Mouse (Mus musculus) spleen, postnatal 4 days (tissue): ENCODE data around the gene Gusb.

Source experiments
- DNase-seq, 2 experiments: peaks; one replicate each; pipeline ENCODE4 v3.0.0; 2022; ENCODE audit warnings: low spot score in 2 of 2

The Gusb gene

GRCm38 (mm10) chr5:129974866-129975311, 28.0 kb downstream of the Gusb start:
- no peak for DNase-seq

DNA sequence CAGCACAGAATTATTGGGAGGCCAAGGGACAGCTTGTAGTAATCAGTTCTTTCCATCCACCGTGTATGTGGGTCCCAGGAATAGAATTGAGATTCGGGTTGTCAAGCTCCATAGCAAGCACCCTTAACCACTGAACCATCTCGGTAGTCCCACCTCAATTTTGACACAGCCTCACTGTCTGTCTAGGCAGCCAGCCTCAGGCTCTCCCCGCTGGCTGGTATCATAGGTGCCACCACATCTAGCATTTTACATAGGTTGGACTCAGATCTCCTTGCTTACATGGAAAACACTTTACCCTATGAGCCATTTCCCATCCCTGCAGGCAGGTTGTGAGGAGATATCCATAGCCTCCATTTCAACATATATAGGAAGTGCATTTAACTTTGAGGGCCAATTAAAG, 28.5 kb downstream of the Gusb start:
- no peak for DNase-seq

DNA sequence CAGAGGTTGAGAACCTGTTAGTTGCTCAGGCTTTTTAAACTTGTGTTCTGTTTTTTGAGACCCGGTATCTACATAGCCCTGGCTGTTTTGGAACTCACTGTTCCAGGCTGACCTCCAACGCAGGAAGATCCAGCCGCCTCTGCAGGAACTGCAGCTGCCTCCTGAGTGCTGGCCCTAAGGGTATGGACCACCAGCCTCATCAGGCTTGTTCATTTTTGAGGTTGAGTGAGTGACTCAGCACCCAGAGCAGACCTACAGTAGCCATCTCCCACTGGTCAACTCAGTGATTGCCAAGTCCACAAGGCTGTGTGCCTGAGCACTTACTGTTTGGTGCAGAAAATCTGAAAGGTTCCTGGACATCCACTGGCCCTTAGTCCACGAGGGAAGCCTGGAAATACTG, 31.4 kb downstream of the Gusb start:
- DNase-seq: no peak

- DNase-seq: no peak
These were observed 34.4 kb downstream of the Gusb start for GRCm38 (mm10) chr5:129968417-129968816.

DNA sequence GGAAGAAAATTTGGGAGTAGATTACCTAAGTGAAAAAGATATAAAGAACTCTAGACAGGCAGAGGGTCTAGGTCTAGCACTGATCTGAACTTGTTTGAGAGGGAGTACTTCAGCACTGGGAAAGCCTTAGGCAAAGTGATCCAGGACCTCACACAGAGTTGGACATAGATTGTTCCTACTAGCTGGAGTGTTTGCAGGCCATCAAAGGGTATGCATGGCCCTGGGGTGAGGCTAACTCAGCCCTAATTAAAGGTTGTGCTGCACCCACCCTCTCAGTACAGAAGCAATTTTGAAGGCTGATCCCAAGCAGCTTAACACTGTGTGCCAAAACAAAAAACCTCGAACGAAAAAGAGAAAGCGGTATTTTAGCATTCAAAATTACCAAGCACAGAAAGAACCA, 36.4 kb downstream of the Gusb start:
- DNase-seq: no peak

DNA sequence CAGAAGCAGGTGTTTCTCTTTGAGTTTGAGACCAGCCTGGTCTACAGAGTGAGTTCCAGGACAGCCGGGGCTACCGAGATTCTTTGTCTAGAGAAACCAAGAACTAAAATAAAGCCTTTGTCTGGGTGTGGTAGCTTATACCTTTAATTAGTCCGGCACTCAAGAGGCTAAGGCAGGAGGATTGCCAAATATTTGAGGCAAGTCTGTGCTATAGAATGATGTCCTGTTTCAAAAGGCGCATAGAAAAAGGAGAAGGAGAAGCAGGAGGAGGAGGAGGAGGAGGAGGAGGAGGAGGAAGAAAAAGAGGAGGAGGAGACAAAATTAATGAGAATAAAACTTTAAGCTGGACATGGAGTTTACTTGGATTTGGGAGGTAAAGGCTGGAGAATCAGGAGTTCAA, 39.6 kb downstream of the Gusb start:
- DNase-seq: no peak

- no peak for DNase-seq
These were observed 47.1 kb downstream of the Gusb start for GRCm38 (mm10) chr5:129955792-129956191.

GRCm38 (mm10) chr5:129954473-129955254, 48.2 kb downstream of the Gusb start:
- no peak for DNase-seq

DNA sequence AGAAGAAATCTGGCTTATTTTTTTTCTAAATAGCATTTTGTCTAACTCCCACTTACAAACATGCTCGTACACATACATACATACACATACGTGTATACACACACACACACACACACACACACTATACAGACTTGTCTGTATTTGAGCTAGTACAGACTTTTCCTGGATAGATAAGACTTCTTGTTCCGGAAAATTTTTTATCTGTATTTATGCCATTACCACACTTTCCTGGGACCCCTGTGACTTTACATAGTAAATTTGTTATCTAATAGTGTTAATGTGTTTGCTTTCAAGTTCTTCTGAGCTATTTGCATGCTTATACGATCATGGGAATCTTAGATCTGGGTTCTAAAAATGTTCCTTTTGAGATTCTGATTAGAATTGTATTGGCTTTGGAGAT, 50.7 kb downstream of the Gusb start:
- DNase-seq: no peak

DNA sequence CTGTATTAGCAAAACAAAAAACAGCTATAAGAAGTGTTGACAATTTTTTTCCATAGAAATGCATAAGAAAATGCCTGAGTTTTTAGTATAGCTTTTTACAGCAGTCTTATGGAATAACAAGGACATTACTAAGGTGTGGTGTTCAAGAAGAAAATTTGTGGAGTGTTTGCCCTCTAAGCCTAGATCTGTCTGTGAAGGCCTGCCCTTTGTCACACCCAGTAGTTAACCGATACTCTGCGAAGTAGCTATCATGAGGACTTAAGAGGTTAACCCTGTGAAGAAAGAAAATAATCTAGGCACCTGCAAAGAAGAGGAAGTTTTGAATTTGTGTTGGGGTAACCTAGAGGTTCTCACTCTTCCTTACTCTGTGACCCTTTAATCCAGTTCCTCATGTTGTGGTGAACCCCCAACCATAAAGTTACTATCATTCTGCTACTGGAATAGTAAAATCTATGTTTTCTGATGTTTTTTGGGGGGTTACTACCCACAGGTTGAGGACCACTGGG, 55.3 kb downstream of the Gusb start:
- DNase-seq: no peak

- no peak for DNase-seq
These were observed 59.4 kb downstream of the Gusb start for GRCm38 (mm10) chr5:129943402-129943801.

DNA sequence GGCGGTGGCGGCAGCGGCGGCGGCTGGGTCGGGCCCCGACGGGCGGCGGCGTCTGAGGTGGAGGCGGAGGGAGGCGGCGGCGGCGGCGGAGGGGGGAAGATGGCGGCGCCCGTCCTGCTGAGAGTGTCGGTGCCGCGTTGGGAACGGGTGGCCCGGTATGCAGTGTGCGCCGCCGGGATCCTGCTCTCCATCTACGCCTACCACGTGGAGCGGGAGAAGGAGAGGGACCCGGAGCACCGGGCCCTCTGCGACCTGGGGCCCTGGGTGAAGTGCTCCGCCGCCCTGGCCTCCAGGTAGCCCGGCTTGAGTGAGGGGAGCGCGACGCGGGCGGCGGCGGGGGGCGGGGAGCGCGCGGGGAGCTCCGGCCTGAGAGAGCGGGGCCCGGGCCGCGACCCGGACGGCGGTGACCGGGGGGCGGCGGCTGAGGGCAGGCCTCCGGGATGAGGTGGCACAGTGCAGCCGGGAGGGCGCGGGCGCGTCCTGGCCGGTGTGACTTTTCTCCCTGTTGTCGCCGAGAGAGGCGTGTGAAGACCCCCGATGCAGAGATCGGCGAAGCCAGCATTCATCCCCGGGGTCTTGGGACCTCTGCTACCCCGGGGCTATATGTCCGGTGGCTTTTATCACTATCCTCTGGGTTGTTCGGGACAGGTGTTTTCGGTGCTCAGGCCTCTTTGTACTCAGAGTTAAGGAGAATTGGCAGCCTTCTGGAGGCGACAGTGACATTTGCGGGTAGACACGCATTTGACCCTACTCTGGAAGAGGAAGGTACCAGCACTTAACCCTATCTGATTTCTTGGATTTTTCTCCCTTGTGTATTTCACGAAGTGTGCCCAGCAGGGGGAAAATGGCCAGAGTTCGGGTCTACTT, 60.5 kb downstream of the Gusb start:
- DNase-seq: peak; percentile 55 to 82

DNA sequence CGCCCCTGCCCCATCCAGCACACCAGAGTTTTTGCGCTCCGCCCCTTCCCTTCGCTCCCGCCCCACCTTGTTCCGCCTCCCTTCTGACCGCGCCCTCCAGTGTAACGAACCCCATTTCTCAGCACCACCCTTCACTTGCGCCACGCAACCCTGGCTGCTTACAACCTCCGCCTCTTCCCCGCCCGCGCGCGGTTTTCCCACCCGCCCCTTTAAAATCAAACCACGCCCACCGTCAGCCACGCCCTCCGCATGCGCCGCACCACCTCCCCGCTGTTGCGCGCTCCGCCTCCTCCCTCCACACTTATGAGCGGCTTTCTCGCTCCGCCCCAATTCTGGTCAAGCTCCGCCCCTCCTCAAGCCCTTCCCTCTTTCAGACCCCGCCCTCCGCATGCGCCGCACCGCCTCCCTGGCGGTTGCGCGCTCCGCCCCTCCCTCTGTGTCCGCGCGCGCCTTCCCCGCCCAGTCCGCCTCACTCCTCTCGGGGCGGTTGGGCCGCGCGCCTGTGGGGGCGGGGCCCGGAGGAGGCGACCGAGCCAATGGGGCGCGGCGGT, 61.3 kb downstream of the Gusb start, which contains the start of gene Vkorc1l1:
Gene Vkorc1l1, plus strand, starts transcription at position 476 of the 551 bp plus-strand sequence.
- DNase-seq: peak; percentile 100

GRCm38 (mm10) chr5:129940736-129941494, 61.9 kb downstream of the Gusb start:
- no peak for DNase-seq

DNA sequence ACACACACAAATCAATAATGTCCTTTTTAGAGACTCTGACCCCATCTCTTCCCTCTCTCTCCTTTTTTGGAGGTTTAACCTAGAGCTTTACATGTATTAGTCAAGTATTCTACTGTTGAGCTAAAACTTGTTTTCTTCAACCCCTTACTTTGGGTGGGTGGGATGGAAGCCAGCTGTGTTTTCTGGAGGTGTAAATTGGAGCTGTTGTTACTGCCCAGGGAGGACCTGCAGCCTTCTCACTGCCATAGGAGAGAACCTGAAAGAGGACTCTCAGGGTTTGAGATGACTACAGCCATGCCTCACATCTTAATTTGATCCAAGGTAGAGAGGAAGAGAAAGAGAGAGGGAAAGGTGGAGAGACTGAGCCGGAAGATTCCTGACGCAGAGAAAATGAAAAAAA, 62.6 kb downstream of the Gusb start:
- no peak for DNase-seq
